Comparison of ENCODE assay signal across 8 mouse cellular contexts in genomic region chr9:48837181-48837580, GRCm38 (mm10). TPM values are rescaled to one million over a fixed set of nuclear protein-coding genes. Genes with fewer than 3 reads are reported as not detected.
A peak's percentile ranks its signal among the peaks of the same experiment; 100 is the strongest.
DNase-seq lines count a peak whose midpoint lies in the region; ATAC-seq and TF ChIP-seq lines count a peak whose summit lies in the region.

No protein-coding gene starts in this region.

- TF ChIP-seq POLR2A in small intestine, adult 2 months (IDR thresholded peaks at IDR 0.05; ENCODE audit: low read depth, low read length), result no peak

- no peak for ATAC-seq in forebrain, embryonic 12.5 days (ENCODE audit: low FRiP score)
- ATAC-seq in hindbrain, embryonic 14.5 days (ENCODE audit: low FRiP score), result no peak
- ATAC-seq in liver, embryonic 13.5 days (ENCODE audit: low read depth), result no peak

- DNase-seq in retina, postnatal 1 day, result peak; percentile 65
- DNase-seq in retina, embryonic 14.5 days (ENCODE audit: low spot score), result no peak
- no peak for DNase-seq in hindbrain, embryonic 14.5 days (ENCODE audit: low spot score)
- no peak for DNase-seq in liver, embryonic 13.5 days
- DNase-seq in spleen, postnatal 36 days (ENCODE audit: low spot score in 2 of 2), result no peak
- no peak for DNase-seq in urinary bladder, postnatal 14 days (ENCODE audit: low spot score)

- peaks cover 71% of the 10 kb centered on the region for H3K27me3 ChIP-seq in forebrain, embryonic 12.5 days
- H3K27me3 ChIP-seq in hindbrain, embryonic 14.5 days (ENCODE audit: control insufficient read depth, insufficient read depth, low read length), result peaks cover 23% of the 10 kb centered on the region
- H3K27me3 ChIP-seq in liver, embryonic 13.5 days, result peaks cover 85% of the 10 kb centered on the region
- H3K27me3 ChIP-seq in small intestine, adult 2 months (ENCODE audit: control insufficient read depth, insufficient read depth, low read length), result peaks cover 26% of the 10 kb centered on the region

- H3K9ac ChIP-seq in forebrain, embryonic 12.5 days, result 0 out of 2 replicates have a peak overlapping the region, but pooled peaks have one; percentile 57
- H3K9ac ChIP-seq in hindbrain, embryonic 14.5 days, result no peak overlapping the region
- no peak overlapping the region for H3K9ac ChIP-seq in liver, embryonic 13.5 days

- no peaks in the 10 kb centered on the region for H3K9me3 ChIP-seq in forebrain, embryonic 12.5 days
- no peaks in the 10 kb centered on the region for H3K9me3 ChIP-seq in hindbrain, embryonic 14.5 days (ENCODE audit: control insufficient read depth, low read length)
- H3K9me3 ChIP-seq in liver, embryonic 13.5 days (replicated peaks), result no peaks in the 10 kb centered on the region

- H3K4me2 ChIP-seq in forebrain, embryonic 12.5 days, result peak overlapping the region; percentile 90
- peak overlapping the region; percentile 93 for H3K4me2 ChIP-seq in hindbrain, embryonic 14.5 days (replicated peaks)
- peak overlapping the region; percentile 78 for H3K4me2 ChIP-seq in liver, embryonic 13.5 days

- peak; percentile 35; the same call in 1 of the 2 replicates for TF ChIP-seq CTCF in small intestine, adult 2 months (IDR thresholded peaks at IDR 0.05; ENCODE audit: extremely low read depth, insufficient read length, insufficient replicate concordance, low read depth, low read length)

- no peak overlapping the region for H3K27ac ChIP-seq in forebrain, embryonic 12.5 days
- H3K27ac ChIP-seq in hindbrain, embryonic 14.5 days, result no peak overlapping the region
- no peak overlapping the region for H3K27ac ChIP-seq in liver, embryonic 13.5 days
- H3K27ac ChIP-seq in small intestine, adult 2 months (ENCODE audit: insufficient read depth, low read depth, low read length), result no peak overlapping the region

- peak overlapping the region; percentile 55; the same call in 1 of the 2 replicates for H3K4me3 ChIP-seq in forebrain, embryonic 12.5 days (replicated peaks)
- H3K4me3 ChIP-seq in hindbrain, embryonic 14.5 days (replicated peaks; ENCODE audit: low read length), result peak overlapping the region; percentile 75; the same call in 1 of the 2 replicates
- no peak overlapping the region for H3K4me3 ChIP-seq in liver, embryonic 13.5 days (replicated peaks)
- H3K4me3 ChIP-seq in small intestine, adult 2 months (ENCODE audit: low read depth, low read length), result no peak overlapping the region

- WGBS in forebrain, embryonic 12.5 days, result 2% methylated on average over 14 of the region's 14 CpGs
- WGBS in hindbrain, embryonic 14.5 days, result 5% methylated on average over 14 of the region's 14 CpGs
- WGBS in liver, embryonic 13.5 days (ENCODE audit: insufficient replicate concordance), result 4% methylated on average over 14 of the region's 14 CpGs
- WGBS in small intestine, adult 2 months, result 22% methylated on average over 14 of the region's 14 CpGs

- H3K36me3 ChIP-seq in forebrain, embryonic 12.5 days (replicated peaks), result no peaks in the 10 kb centered on the region
- H3K36me3 ChIP-seq in hindbrain, embryonic 14.5 days (replicated peaks; ENCODE audit: control insufficient read depth, insufficient read depth), result peaks cover 4% of the 10 kb centered on the region; the same call in 1 of the 2 replicates
- H3K36me3 ChIP-seq in liver, embryonic 13.5 days, result no peaks in the 10 kb centered on the region
- no peaks in the 10 kb centered on the region for H3K36me3 ChIP-seq in small intestine, adult 2 months (ENCODE audit: control insufficient read depth, insufficient read depth, low read length)

- peaks cover 37% of the 10 kb centered on the region for H3K4me1 ChIP-seq in forebrain, embryonic 12.5 days
- peaks cover 11% of the 10 kb centered on the region; the same call in 1 of the 2 replicates for H3K4me1 ChIP-seq in hindbrain, embryonic 14.5 days (replicated peaks; ENCODE audit: control insufficient read depth, insufficient read depth, low read length)
- peaks cover 27% of the 10 kb centered on the region for H3K4me1 ChIP-seq in liver, embryonic 13.5 days (replicated peaks)
- H3K4me1 ChIP-seq in small intestine, adult 2 months (ENCODE audit: control insufficient read depth, insufficient read depth, insufficient read length, low read length), result peaks cover 10% of the 10 kb centered on the region; the same call in 1 of the 2 replicates

RNA-seq across cellular contexts. Expression of gene Zbtb16, which starts 1.2 kb away (rescaled TPM):
- 3.5 and 5.6 TPM in 2 replicates for polyA plus RNA-seq in forebrain, embryonic 12.5 days (2016; fragmentation: Nextera tagmentation; extraction: Ambion mirVana)
- 5.3 and 6.0 TPM in 2 replicates for polyA plus RNA-seq in hindbrain, embryonic 14.5 days (2014; fragmentation: Nextera tagmentation; extraction: Ambion mirVana)
- 0.74 and 0.77 TPM in 2 replicates for polyA plus RNA-seq in liver, embryonic 13.5 days (2015; fragmentation: Nextera tagmentation; extraction: Ambion mirVana)
- 1.6 and 1.8 TPM in 2 replicates for polyA plus RNA-seq in small intestine, adult 2 months (2012; rRNA removed)

Comparison
In these comparisons a context has a peak if more than half of its experiments do, and no peak if none do; other contexts are left out.
1. H3K4me3 ChIP-seq: peak in forebrain, embryonic 12.5 days (single experiment) and hindbrain, embryonic 14.5 days (single experiment); none in liver, embryonic 13.5 days (single experiment) and small intestine, adult 2 months (single experiment).
2. Peak in every context shown above with its lines, with median percentiles within 50 percentile points of each other: H3K4me2 ChIP-seq.